Mouse (Mus musculus): ENCODE data around the gene Nfkbid.

The Nfkbid gene

GRCm38 (mm10) chr7:30421175-30421889 is at the start of gene Nfkbid:
Gene Nfkbid (plus strand): TSS chr7:30421732.
- no peak for DNase-seq (ENCODE audit: low read depth, low spot score)

- peak; percentile 97 for DNase-seq (ENCODE audit: low read depth, low spot score)
Observed at GRCm38 (mm10) chr7:30373501-30373962, 48.0 kb upstream of the Nfkbid start.

GRCm38 (mm10) chr7:30380061-30380460 is 41.5 kb upstream of the Nfkbid start:
- DNase-seq (ENCODE audit: low read depth, low spot score), result no peak

- DNase-seq (ENCODE audit: low read depth, low spot score), result no peak
Observed at GRCm38 (mm10) chr7:30384106-30384505, 37.4 kb upstream of the Nfkbid start.

- DNase-seq (ENCODE audit: low read depth, low spot score), result no peak
Observed at GRCm38 (mm10) chr7:30392746-30393520, 28.6 kb upstream of the Nfkbid start.

- no peak for DNase-seq (ENCODE audit: low read depth, low spot score)
Observed at GRCm38 (mm10) chr7:30393631-30394030, 27.9 kb upstream of the Nfkbid start.

- DNase-seq (ENCODE audit: low read depth, low spot score), result no peak
Observed at GRCm38 (mm10) chr7:30394379-30394778, 27.2 kb upstream of the Nfkbid start.

- DNase-seq (ENCODE audit: low read depth, low spot score), result no peak
Observed at GRCm38 (mm10) chr7:30394871-30395270, 26.7 kb upstream of the Nfkbid start.

GRCm38 (mm10) chr7:30399671-30400070 is 21.9 kb upstream of the Nfkbid start:
- peak; percentile 36 for DNase-seq (ENCODE audit: low read depth, low spot score)

- no peak for DNase-seq (ENCODE audit: low read depth, low spot score)
Observed at GRCm38 (mm10) chr7:30402343-30402742, 19.2 kb upstream of the Nfkbid start.

- no peak for DNase-seq (ENCODE audit: low read depth, low spot score)
Observed at GRCm38 (mm10) chr7:30408639-30409038, 12.9 kb upstream of the Nfkbid start.

- no peak for DNase-seq (ENCODE audit: low read depth, low spot score)
Observed at GRCm38 (mm10) chr7:30409789-30410188, 11.7 kb upstream of the Nfkbid start.

GRCm38 (mm10) chr7:30411023-30411422 is 10.5 kb upstream of the Nfkbid start:
- DNase-seq (ENCODE audit: low read depth, low spot score), result no peak

- no peak for DNase-seq (ENCODE audit: low read depth, low spot score)
Observed at GRCm38 (mm10) chr7:30412735-30413147, 8.8 kb upstream of the Nfkbid start.

GRCm38 (mm10) chr7:30413596-30413995 is 7.9 kb upstream of the Nfkbid start, which contains the start of gene Tyrobp:
Gene Tyrobp (plus strand): TSS chr7:30413760.
- no peak for DNase-seq (ENCODE audit: low read depth, low spot score)

- DNase-seq (ENCODE audit: low read depth, low spot score), result no peak
Observed at GRCm38 (mm10) chr7:30417856-30418255, 3.7 kb upstream of the Nfkbid start.

- no peak for DNase-seq (ENCODE audit: low read depth, low spot score)
Observed at GRCm38 (mm10) chr7:30419561-30420499, 1.7 kb upstream of the Nfkbid start, which contains the start of gene Hcst. Gene Hcst (minus strand): TSS chr7:30419854.

- no peak for DNase-seq (ENCODE audit: low read depth, low spot score)
Observed at GRCm38 (mm10) chr7:30420673-30421072, 859 bp upstream of the Nfkbid start.

GRCm38 (mm10) chr7:30421890-30422435 is 431 bp downstream of the Nfkbid start:
- DNase-seq (ENCODE audit: low read depth, low spot score), result peak; percentile 32

- DNase-seq (ENCODE audit: low read depth, low spot score), result no peak
Observed at GRCm38 (mm10) chr7:30422560-30422959, 1.0 kb downstream of the Nfkbid start.

GRCm38 (mm10) chr7:30423071-30423641 is 1.6 kb downstream of the Nfkbid start:
- DNase-seq (ENCODE audit: low read depth, low spot score), result no peak

All from 3T3-L1 (cell line).